Mouse (Mus musculus) liver, postnatal 0 days (tissue): ENCODE data around the gene Alg10b. TPM values are rescaled to one million over a fixed set of nuclear protein-coding genes. Genes with fewer than 3 reads are reported as not detected.
"Not testable (repeated sequence)": the region's sequence is repeated elsewhere in the genome, so short reads cannot be mapped to it uniquely, and the experiment has no call there.

Source experiments
- ATAC-seq: fragments of 200-750 bp; cut with Nextera tagmentation; 2 replicates; pipeline ENCODE4 v1.8.0; 2017; ENCODE audit warnings: mild to moderate bottlenecking, moderate library complexity
- DNase-seq: peaks from one replicate; pipeline ENCODE4 v3.0.0-alpha.2; 2016
- H3K27ac ChIP-seq: fragments of 300-500 bp; sonication (generic); 2 replicates; pipeline ENCODE4 v1.5.1; 2014; ENCODE audit warnings: antibody characterized with exemption, moderate library complexity, mild to moderate bottlenecking, low read depth
- H3K27me3 ChIP-seq: fragments of 300-500 bp; sonication (generic); 2 replicates; pipeline ENCODE4 v1.6.1; 2014; ENCODE audit warnings: low read length, control low read depth, mixed read lengths; ENCODE audit not compliant: insufficient read depth
- H3K36me3 ChIP-seq: fragments of 300-500 bp; sonication (generic); replicated peaks from 2 replicates; pipeline ENCODE4 v1.6.1; 2014; ENCODE audit warnings: mild to moderate bottlenecking, control low read depth, low read length, moderate library complexity, mixed read lengths; ENCODE audit not compliant: insufficient read depth
- H3K4me1 ChIP-seq: fragments of 300-500 bp; sonication (generic); 2 replicates; pipeline ENCODE4 v1.6.1; 2014; ENCODE audit warnings: antibody characterized with exemption, mild to moderate bottlenecking, control low read depth; ENCODE audit not compliant: insufficient read depth
- H3K4me2 ChIP-seq: fragments of 300-500 bp; sonication (generic); 2 replicates; pipeline ENCODE4 v1.6.1; 2014; ENCODE audit warnings: low read depth, mild to moderate bottlenecking, low read length, moderate library complexity, mixed read lengths
- H3K4me3 ChIP-seq: fragments of 300-500 bp; sonication (generic); 2 replicates; pipeline ENCODE4 v1.5.1; 2014; ENCODE audit warnings: low read depth, low read length
- H3K9ac ChIP-seq: fragments of 300-500 bp; sonication (generic); replicated peaks from 2 replicates; pipeline ENCODE4 v1.6.1; 2014; ENCODE audit warnings: mild to moderate bottlenecking, moderate library complexity
- H3K9me3 ChIP-seq: fragments of 300-500 bp; sonication (generic); 2 replicates; pipeline ENCODE4 v1.6.1; 2016; ENCODE audit warnings: mild to moderate bottlenecking, control low read depth, low read length, mixed read lengths
- CTCF ChIP-seq: sonication (generic); IDR thresholded peaks from 2 replicates; pipeline ENCODE4 v1.5.1; 2016; ENCODE audit warnings: antibody characterized with exemption, low read depth
- EP300 ChIP-seq: IDR thresholded peaks from 2 replicates; pipeline ENCODE4 v1.6.1; 2016; ENCODE audit warnings: antibody characterized with exemption, low read depth, mild to moderate bottlenecking
- WGBS: fragments of 180-500 bp; shearing (Covaris S2); extraction: QIAGEN DNeasy Blood & Tissue Kit; methylation state at CpG from one replicate; pipeline ENCODE4 v1.1.7; 2014; ENCODE audit not compliant: insufficient replicate concordance; 5-methylcytosine and 5-hydroxymethylcytosine counted together
- polyA plus RNA-seq: library from polyadenylated mRNA; unstranded; fragments of >200 nt; fragmentation: Nextera tagmentation; extraction: Ambion mirVana; gene quantifications from 2 replicates; pipeline ENCODE4 v1.2.1, GENCODE M21; 2015

Gene Alg10b
- 4.8 and 5.1 TPM in 2 replicates for polyA plus RNA-seq

GRCm38 (mm10) chr15:90223969-90224750, at the start of gene Alg10b:
Alg10b (plus strand) TSS chr15:90224311.
- ATAC-seq, result peak; percentile 98
- peaks cover 21% of the 10 kb centered on the region for H3K36me3 ChIP-seq
- TF ChIP-seq EP300, result no peak
- no peak for TF ChIP-seq CTCF
- DNase-seq, result peak; percentile 92
- H3K27ac ChIP-seq, result peak within 1 kb of the TSS; percentile 88
- WGBS, result 0% methylated on average over 45 of the region's 59 CpGs
- H3K9me3 ChIP-seq, result no peaks in the 10 kb centered on the region
- no peaks in the 10 kb centered on the region for H3K27me3 ChIP-seq
- peak within 1 kb of the TSS; percentile 72 for H3K9ac ChIP-seq
- peak within 1 kb of the TSS; percentile 61 for H3K4me3 ChIP-seq
- H3K4me1 ChIP-seq, result peaks cover 4% of the 10 kb centered on the region; the same call in 1 of the 2 replicates
- peak within 1 kb of the TSS; percentile 75 for H3K4me2 ChIP-seq

- not testable (repeated sequence) for DNase-seq, H3K4me2 ChIP-seq, H3K36me3 ChIP-seq, H3K27ac ChIP-seq, H3K4me3 ChIP-seq, H3K4me1 ChIP-seq, H3K27me3 ChIP-seq, H3K9ac ChIP-seq, H3K9me3 ChIP-seq, ATAC-seq
- WGBS, result 70% methylated on average over 8 of the region's 8 CpGs
These were observed 41.0 kb upstream of the Alg10b start for GRCm38 (mm10) chr15:90183108-90183507.

GRCm38 (mm10) chr15:90183511-90183910, 40.6 kb upstream of the Alg10b start:
- no peak overlapping the region for H3K9ac ChIP-seq
- TF ChIP-seq EP300, result no peak
- no peak for TF ChIP-seq CTCF
- H3K9me3 ChIP-seq, result no peaks in the 10 kb centered on the region
- no peaks in the 10 kb centered on the region for H3K27me3 ChIP-seq
- H3K4me2 ChIP-seq, result no peak overlapping the region
- no peaks in the 10 kb centered on the region for H3K36me3 ChIP-seq
- DNase-seq, result no peak
- 89% methylated on average over 6 of the region's 6 CpGs for WGBS
- no peaks in the 10 kb centered on the region for H3K4me1 ChIP-seq
- no peak overlapping the region for H3K4me3 ChIP-seq
- ATAC-seq, result no peak
- no peak overlapping the region for H3K27ac ChIP-seq

GRCm38 (mm10) chr15:90184743-90185142, 39.4 kb upstream of the Alg10b start:
- H3K4me2 ChIP-seq, result no peak overlapping the region
- no peak overlapping the region for H3K9ac ChIP-seq
- H3K27ac ChIP-seq, result no peak overlapping the region
- H3K4me3 ChIP-seq, result no peak overlapping the region
- H3K36me3 ChIP-seq, result no peaks in the 10 kb centered on the region
- ATAC-seq (no peak), DNase-seq (no peak)
- no peaks in the 10 kb centered on the region for H3K27me3 ChIP-seq
- WGBS, result 84% methylated on average over 3 of the region's 3 CpGs
- no peaks in the 10 kb centered on the region for H3K4me1 ChIP-seq
- TF ChIP-seq CTCF (no peak), EP300 (no peak)
- H3K9me3 ChIP-seq, result no peaks in the 10 kb centered on the region

GRCm38 (mm10) chr15:90189477-90189876, 34.6 kb upstream of the Alg10b start:
- Histone ChIP-seq H3K27me3 (no peaks in the 10 kb centered on the region), H3K4me2 (no peak overlapping the region), H3K36me3 (no peaks in the 10 kb centered on the region), H3K9me3 (no peaks in the 10 kb centered on the region), H3K4me1 (no peaks in the 10 kb centered on the region), H3K27ac (no peak overlapping the region), H3K9ac (no peak overlapping the region), H3K4me3 (no peak overlapping the region)
- ATAC-seq (no peak), DNase-seq (no peak)
- TF ChIP-seq EP300 (no peak), CTCF (no peak)
- 51% methylated on average over 9 of the region's 9 CpGs for whole genome bisulfite sequencing

- Histone ChIP-seq H3K4me3 (no peak overlapping the region), H3K27ac (no peak overlapping the region), H3K27me3 (no peaks in the 10 kb centered on the region), H3K9me3 (no peaks in the 10 kb centered on the region), H3K9ac (no peak overlapping the region), H3K4me1 (no peaks in the 10 kb centered on the region), H3K36me3 (no peaks in the 10 kb centered on the region), H3K4me2 (no peak overlapping the region)
- ATAC-seq (no peak), DNase-seq (no peak)
- no peak for TF ChIP-seq CTCF
- no peak for TF ChIP-seq EP300
- 65% methylated on average over 8 of the region's 8 CpGs for WGBS
These were observed 10.2 kb upstream of the Alg10b start for GRCm38 (mm10) chr15:90213946-90214345.
